Mouse (Mus musculus) cerebellum, adult 9-11 months (tissue): ENCODE measurements around the gene Scfd2.
A peak's percentile ranks its signal among the peaks of the same experiment; 100 is the strongest.

ENCODE experiments used
- DNase-seq: peaks from one replicate; pipeline ENCODE4 v3.0.0; 2022

The Scfd2 gene

GRCm38 (mm10) chr5:74197541-74198330 is 333.8 kb downstream of the Scfd2 start:
- DNase-seq = no peak

DNA sequence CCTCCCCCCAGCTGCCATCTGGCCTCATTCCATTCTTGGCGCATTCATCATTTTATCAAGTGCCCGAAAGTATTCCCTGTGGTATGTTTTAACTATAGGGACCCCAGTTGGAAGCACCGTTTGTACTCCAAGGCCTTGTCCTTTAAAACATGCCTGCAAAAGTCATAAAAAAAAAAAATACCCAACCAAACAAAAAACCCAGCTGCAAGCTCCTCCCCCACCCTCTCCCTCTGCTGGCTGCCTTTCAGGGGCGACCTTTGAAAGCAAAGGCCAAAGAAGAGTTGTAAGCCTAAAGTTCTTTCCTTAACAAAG is 335.3 kb downstream of the Scfd2 start:
- DNase-seq = peak; percentile 22

- peak; percentile 23 for DNase-seq
Observed at GRCm38 (mm10) chr5:74195614-74196306, 335.8 kb downstream of the Scfd2 start.

DNA sequence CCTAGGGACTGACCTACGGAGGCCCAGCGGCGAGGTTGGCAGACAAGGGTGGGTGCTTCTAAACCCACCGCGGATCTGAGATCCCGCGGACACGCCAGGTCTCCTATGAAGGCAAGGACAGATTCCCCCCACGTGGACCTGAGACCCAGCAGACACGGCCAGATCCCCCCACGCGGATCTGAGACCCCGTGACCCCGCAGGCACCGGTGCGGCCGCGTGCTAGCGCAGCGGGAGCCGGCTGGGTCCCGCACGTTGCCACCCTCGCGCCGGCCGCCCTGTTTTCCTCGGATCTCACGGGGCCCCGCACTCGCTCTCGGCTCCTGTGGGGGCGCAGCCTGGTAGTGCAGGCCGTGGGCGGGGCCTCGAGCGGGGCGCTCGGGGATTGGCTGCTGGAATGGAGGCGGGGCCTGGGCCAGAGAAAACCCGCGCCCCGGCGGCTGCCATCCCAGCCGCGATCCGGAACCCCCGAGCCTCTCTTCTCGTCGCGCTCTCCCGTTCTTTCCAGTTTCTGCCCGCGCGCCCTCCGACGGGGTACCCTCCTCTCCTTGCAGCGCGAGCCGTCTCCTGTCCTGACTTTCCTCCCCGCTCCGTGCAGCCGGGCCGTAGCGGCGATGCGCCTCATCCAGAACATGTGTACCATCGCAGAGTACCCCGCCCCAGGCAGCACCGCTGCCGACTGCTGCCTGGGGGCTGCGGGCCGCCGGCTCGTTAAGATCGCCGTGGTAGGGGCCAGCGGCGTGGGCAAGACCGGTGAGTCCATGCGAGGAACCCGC is 336.5 kb downstream of the Scfd2 start, which contains the start of gene Rasl11b:
Gene Rasl11b (plus strand): TSS at position 446 of the 773 bp plus-strand sequence.
- peak; percentile 93 for DNase-seq

- peak; percentile 47 for DNase-seq
Observed at GRCm38 (mm10) chr5:74194027-74194840, 337.3 kb downstream of the Scfd2 start.

DNA sequence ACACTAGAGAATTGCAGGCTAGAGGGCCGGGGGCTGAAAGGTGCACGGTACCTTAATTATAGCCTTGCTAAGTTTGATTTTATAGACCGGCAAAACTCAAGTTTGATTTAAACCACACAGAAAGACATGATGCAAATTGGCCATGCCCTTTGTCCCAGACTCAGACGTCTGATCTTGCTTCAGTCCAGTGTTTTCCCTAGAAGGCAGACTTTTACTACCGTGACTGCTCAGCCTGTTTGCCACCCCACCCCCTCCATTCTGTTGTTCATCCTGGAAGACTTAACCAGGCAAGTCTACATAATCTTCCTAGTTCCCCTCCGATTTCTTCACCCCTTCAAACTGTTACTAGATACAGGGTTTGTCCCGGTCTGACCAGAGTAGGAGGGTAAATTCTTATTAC is 337.9 kb downstream of the Scfd2 start:
- DNase-seq = no peak

DNA sequence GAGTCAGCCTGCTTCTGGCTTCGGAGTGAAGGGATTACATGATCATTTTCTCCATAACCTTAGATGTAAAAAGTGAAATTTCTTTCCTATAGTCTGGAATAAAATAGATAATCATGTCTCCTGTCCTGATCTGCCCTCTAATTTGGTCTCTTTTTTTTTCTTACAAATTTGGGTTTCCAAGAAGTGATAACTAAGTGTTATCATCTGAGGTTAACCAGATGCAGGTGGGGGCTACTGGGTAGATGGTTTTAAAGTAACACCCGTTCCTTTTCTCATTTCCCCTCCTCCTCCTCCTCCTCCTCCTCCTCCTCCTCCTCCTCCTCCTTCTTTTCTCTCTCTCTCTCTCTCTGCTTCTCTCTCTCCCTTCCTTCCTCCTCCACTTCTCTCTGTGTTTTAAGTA is 338.6 kb downstream of the Scfd2 start:
- DNase-seq = no peak

DNA sequence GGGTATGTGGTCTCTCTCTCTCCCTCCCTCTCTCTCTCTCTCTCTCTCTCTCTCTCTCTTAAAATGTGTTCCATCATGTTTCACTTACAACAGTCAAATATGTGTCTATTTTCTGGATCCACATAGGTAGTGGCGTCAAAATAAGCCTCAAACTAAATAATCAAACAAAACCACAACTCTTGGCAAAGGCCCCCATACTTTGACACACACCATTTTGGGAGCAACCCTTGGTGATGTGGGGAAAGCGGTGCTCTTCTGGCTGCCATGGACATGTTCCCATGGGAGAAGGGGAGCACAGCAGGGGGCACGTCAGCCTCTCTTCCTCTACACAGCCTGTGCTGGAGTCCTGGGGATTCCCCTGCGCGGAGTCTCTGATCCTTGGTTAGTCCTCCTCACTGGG is 340.6 kb downstream of the Scfd2 start:
- no peak for DNase-seq

DNA sequence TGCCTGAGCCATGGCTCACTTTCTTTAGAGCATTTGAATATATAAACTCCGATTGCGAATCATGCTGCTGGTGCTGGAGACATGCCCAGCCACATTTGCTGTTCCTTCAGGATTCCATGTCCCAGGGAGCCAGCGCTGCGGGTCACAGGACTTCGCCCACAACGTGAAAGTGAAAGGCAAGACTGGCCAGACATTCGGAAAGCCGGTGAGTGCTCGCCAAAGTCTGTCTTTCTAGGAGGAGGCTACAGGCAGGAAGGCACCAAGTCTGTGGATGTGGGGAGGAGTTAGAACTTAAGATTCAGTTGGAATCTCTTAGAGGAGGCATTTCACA is 341.4 kb downstream of the Scfd2 start:
- no peak for DNase-seq

GRCm38 (mm10) chr5:74189484-74190160 is 341.9 kb downstream of the Scfd2 start:
- DNase-seq = no peak

- DNase-seq = no peak
Observed at GRCm38 (mm10) chr5:74188886-74189285, 342.7 kb downstream of the Scfd2 start.

DNA sequence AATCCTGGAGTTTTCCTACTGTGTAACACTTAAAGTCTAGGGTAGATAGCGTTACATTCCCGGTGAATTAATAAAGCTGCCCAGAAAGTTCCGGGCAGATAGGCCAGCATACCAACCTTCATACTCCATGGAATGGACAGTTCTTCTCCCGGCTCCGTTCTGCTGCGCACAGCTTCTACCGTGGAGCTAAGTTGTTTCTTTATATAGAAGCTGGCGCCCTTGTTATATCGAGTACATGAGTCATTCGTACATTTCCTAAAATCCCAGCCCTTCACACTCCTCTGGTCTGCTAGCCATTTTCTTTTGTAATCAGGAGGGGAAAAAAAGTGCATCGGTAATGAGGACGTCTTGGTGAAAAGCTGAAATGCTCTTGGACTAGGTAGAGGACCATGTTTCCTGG is 343.5 kb downstream of the Scfd2 start:
- no peak for DNase-seq

- no peak for DNase-seq
Observed at GRCm38 (mm10) chr5:74184607-74185006, 347.0 kb downstream of the Scfd2 start.

DNA sequence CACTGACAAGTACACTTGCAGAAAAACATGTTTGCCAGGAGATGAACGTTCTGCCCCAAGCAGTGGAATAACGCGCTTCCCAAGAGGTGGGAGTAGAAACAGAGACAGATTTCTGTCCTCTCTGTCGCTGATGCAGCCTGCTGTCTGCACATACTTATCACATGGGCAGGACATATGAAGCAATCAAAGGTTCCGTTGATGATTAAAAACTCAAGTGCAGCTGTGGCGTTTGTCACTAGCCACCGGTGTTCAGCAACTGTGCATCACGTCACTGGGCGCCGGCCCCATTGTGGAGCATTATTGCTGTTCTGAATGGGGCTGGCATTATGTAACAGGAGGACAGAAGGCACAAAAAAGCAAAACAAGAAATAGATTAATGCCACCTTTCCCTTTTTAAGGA is 348.4 kb downstream of the Scfd2 start:
- DNase-seq = no peak

- DNase-seq = no peak
Observed at GRCm38 (mm10) chr5:74180216-74180615, 351.3 kb downstream of the Scfd2 start.

DNA sequence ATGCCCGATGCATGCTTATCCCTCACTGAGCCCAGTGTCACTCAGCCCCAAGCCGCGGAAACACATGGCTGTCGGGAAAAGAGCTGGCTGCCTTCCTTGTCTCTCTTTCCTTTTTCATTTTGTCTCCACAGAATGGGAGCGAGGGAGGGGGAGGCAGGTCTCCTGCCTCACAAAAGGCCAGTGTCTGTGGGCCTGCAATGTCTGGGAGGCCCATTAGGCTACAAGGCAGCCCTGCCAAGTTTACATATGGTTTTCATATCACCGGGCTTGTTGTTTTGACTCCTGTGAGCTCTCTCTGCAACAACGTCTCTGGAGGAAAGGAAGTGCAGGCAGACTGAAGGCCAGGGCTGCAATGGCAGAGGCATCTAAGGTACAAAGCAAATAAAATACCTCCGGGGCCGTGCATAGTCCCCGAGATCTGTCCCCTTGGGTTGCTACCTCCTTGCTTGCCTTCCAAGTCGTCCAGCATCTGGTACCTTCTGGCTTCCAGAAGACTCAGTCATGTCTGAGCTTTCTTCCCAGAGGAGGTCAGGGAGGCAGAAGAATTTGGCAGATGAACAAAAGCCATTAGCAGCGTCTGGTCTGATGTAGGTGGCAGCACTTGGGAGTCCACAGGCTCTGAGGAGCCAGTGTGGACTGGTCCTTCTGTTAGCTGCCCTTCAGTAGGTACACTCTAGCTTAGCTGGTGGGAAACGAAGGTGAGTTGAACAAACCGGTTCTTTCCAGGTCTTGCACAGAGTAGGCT is 355.9 kb downstream of the Scfd2 start:
- peak; percentile 47 for DNase-seq

DNA sequence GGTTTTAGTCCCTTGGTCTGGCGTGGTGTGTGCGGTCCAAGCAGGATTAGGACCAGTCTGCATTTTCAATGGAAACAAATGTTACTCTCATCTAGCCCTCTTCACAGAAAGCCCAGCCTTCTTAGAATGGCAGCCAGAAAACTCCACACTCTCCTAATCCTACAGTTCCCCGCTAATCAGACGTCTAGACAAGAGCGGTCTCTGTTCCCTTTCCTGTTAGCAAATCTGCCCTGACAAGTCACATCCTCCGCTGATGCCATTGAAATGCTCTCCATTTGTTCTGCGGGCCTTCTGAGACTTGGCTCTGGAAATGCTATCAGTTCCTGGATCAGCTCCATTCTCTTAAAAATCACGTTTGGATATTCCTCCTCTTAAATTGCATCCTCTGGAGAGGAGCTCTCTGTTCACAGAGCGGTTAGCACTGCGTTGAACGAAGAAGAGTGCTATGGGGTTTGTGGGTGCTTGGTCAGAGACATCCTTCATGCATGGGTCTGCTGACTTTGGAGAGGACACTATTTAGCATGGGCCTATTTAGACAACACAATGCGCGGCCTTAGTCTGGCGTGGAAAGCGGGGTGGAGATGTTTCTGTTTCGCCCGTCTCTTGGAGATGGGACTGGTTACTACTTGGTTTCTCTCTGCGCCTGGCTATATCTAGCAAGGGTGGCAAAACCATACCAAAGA is 358.3 kb downstream of the Scfd2 start:
- no peak for DNase-seq

DNA sequence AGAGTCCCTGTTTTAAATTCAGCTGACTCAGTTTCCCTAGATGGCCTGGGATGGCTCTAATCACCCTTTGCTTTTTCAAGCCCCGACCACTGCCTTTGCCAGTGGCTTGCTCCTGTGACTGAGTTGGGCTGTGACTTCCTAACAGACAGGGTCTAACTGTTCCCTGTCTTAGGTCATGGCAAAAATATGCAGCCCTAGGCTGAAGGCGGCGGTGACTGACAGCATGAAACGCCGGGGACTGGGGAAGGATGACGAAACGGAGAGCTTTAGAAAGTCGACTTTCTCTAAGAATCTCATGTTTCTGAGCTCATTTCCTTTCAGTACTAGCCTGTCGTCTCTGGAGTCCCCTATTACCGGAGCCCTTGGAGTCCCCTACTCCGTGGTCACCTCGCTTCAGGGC is 359.4 kb downstream of the Scfd2 start:
- DNase-seq = no peak

DNA sequence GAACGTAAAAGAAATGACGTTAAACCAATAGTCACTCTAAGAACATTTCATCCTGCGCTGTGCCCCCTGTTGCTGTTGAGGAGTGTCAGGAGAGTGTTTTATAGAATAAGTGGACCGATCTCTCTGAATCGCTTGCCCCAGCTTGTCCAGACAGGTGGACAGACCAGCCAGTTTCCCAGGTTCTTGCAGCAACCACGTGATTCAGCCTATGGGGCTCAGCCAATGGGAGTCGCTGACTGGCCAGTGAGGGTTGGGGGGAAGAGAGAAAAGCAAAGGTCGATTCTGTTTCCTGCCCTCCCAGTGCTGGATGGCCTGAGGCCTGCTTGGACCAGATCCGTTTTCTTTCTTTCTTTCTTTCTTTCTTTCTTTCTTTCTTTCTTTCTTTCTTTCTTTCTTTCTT is 359.8 kb downstream of the Scfd2 start:
- DNase-seq = no peak

GRCm38 (mm10) chr5:74168085-74168484 is 363.5 kb downstream of the Scfd2 start:
- DNase-seq = no peak

GRCm38 (mm10) chr5:74166642-74167041 is 364.9 kb downstream of the Scfd2 start:
- DNase-seq = no peak
